Mouse (Mus musculus) yolk sac, embryonic 10.5 days (tissue): ENCODE results near the gene Bmp7.

Source experiments
- DNase-seq: peaks from one replicate; pipeline ENCODE4 v3.0.0-alpha.2; 2017; ENCODE audit warnings: low spot score

The Bmp7 gene

GRCm38 (mm10) chr2:172940003-172940798 is at the start of gene Bmp7:
Gene Bmp7, minus strand, starts transcription at chr2:172940321.
- peak; percentile 94 for DNase-seq

GRCm38 (mm10) chr2:172982776-172983561 is 42.8 kb upstream of the Bmp7 start:
- peak; percentile 83 for DNase-seq

- DNase-seq: no peak
Measured at GRCm38 (mm10) chr2:172979666-172980345, 39.7 kb upstream of the Bmp7 start.

GRCm38 (mm10) chr2:172978131-172978633 is 38.1 kb upstream of the Bmp7 start:
- no peak for DNase-seq

GRCm38 (mm10) chr2:172977409-172978130 is 37.4 kb upstream of the Bmp7 start, which contains the start of gene Spo11:
Gene Spo11, plus strand, starts transcription at chr2:172977700.
- DNase-seq: no peak

- no peak for DNase-seq
Measured at GRCm38 (mm10) chr2:172976661-172977238, 36.6 kb upstream of the Bmp7 start.

- DNase-seq: no peak
Measured at GRCm38 (mm10) chr2:172975159-172975558, 35.0 kb upstream of the Bmp7 start.

- DNase-seq: no peak
Measured at GRCm38 (mm10) chr2:172974701-172975100, 34.6 kb upstream of the Bmp7 start.

- peak; percentile 49 for DNase-seq
Measured at GRCm38 (mm10) chr2:172973806-172974565, 33.9 kb upstream of the Bmp7 start.

- DNase-seq: no peak
Measured at GRCm38 (mm10) chr2:172971865-172972264, 31.7 kb upstream of the Bmp7 start.

- DNase-seq: no peak
Measured at GRCm38 (mm10) chr2:172966480-172966879, 26.4 kb upstream of the Bmp7 start.

GRCm38 (mm10) chr2:172965249-172965648 is 25.1 kb upstream of the Bmp7 start:
- peak; percentile 77 for DNase-seq

GRCm38 (mm10) chr2:172961211-172961610 is 21.1 kb upstream of the Bmp7 start:
- no peak for DNase-seq

- no peak for DNase-seq
Measured at GRCm38 (mm10) chr2:172960350-172960749, 20.2 kb upstream of the Bmp7 start.

GRCm38 (mm10) chr2:172959006-172959768 is 19.1 kb upstream of the Bmp7 start:
- DNase-seq: no peak

GRCm38 (mm10) chr2:172958579-172958978 is 18.5 kb upstream of the Bmp7 start:
- no peak for DNase-seq

GRCm38 (mm10) chr2:172951976-172952375 is 11.9 kb upstream of the Bmp7 start:
- DNase-seq: no peak

GRCm38 (mm10) chr2:172950722-172951121 is 10.6 kb upstream of the Bmp7 start:
- no peak for DNase-seq

GRCm38 (mm10) chr2:172950119-172950676 is 10.1 kb upstream of the Bmp7 start:
- DNase-seq: no peak
